Mouse (Mus musculus) spleen, adult 2 months (tissue): Measurements from ENCODE around the gene Hnrnph1.

ENCODE experiments used
- CTCF ChIP-seq: fragments of 200-500 bp; IDR thresholded peaks from 2 replicates; pipeline ENCODE4 v1.5.1; 2011; ENCODE audit warnings: mild to moderate bottlenecking, inconsistent platforms; ENCODE audit not compliant: insufficient read depth, insufficient read length, insufficient replicate concordance; ENCODE audit errors: extremely low read depth
- POLR2A ChIP-seq: fragments of 200-500 bp; IDR thresholded peaks from 2 replicates; pipeline ENCODE4 v1.6.1; 2011; ENCODE audit warnings: low read depth, low read length, inconsistent platforms

DNA sequence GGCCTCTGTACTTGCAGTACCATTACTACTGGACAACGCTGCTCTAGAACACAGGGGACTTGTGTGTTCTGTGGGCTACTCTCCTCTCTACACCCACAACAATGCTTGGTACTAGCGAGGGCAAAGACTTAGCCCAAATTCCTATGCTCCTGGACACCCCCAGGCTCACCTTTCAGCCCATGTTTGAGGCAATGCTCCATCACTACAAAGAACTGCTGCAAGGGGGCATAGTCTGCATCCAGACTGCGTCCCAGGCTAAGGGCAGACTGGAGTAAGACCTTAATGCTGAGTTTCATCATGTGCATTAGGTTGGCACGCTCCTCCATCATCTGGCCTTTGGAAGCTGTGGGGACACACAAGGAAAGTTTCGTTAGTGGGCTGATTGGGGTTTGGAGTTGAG lies 44.7 kb downstream of the Hnrnph1 start:
- TF ChIP-seq CTCF (no peak), POLR2A (no peak)
